Mouse (Mus musculus) CH12F3 (cell line): ENCODE data around the gene Cmas.

Source experiments
- in situ Hi-C: fragments of 300-500 bp; cut with MboI; formaldehyde crosslinking; loops from 2 replicates; pipeline ENCODE4 v1.14.3; 2020; ENCODE audit warnings: low sequenced_read_pairs

Gene Cmas

GRCm38 (mm10) chr6:142756507-142757333 lies at the start of gene Cmas:
TSS of gene Cmas (plus strand) at chr6:142756686.
- in situ Hi-C loops = no loop called here

DNA sequence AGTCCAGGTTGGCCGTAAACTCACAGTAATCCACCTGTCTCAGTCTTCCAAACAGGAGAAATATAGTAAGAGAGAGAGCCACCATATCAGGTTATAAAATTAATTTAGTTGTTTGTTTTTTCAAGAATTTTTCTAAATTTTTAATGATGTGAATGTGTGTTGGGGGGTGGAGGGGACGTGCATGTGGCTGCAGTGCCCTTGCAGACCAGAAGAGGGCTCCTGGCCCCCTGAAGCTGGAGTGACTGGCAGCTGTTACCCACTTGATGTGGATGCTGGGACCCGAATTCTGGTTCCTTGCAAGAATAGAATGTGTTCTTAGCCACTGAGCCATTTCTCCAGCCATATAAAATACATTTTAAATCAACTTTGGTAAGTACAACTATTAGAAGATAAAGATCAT lies 49.8 kb upstream of the Cmas start:
- in situ Hi-C loops = no loop called here

- in situ Hi-C loops = no loop called here
These were observed 48.1 kb upstream of the Cmas start for GRCm38 (mm10) chr6:142708369-142708768.

- in situ Hi-C loops = no loop called here
These were observed 45.8 kb upstream of the Cmas start for GRCm38 (mm10) chr6:142710690-142711089.

GRCm38 (mm10) chr6:142711106-142711505 lies 45.4 kb upstream of the Cmas start:
- in situ Hi-C loops = no loop called here

DNA sequence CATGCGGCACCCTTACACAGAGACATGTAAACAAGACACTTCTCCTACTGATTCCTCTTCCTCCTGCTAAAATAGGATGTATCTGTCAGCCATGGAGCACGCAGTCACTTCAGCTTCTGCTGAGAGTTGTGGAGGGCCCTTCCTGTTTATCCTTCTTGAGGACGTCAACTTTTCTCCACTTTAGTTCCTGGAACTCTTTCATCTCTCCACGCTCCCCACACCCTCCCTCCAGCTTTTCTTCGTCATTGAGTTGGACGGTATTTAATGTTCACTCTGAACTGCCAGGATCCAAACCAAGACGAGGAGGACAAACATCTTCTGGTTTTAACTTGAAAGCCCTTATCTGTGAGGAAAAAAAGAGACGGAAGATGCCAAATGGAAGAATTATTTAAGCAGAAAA lies 41.5 kb upstream of the Cmas start:
- in situ Hi-C loops = no loop called here

DNA sequence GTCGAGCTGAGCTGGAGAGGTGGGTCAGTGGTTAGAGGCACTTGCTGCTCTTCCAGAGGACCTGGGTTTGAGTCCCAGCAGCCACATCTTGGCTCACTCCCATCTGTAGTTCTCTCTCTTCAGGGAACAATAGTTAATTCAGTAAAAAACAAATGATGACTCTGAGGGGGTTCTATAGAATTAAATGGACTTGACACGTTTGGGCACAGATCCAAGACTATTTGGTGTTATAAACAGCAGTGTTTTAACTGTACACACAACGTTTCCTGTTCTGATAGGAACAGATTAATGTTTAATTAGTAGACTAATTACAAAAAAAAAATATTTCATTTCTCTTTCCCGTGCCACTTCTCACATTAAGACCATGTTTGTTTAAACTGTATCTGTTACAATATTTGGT lies 39.3 kb upstream of the Cmas start:
- in situ Hi-C loops = no loop called here

GRCm38 (mm10) chr6:142718167-142718566 lies 38.3 kb upstream of the Cmas start:
- in situ Hi-C loops = no loop called here

DNA sequence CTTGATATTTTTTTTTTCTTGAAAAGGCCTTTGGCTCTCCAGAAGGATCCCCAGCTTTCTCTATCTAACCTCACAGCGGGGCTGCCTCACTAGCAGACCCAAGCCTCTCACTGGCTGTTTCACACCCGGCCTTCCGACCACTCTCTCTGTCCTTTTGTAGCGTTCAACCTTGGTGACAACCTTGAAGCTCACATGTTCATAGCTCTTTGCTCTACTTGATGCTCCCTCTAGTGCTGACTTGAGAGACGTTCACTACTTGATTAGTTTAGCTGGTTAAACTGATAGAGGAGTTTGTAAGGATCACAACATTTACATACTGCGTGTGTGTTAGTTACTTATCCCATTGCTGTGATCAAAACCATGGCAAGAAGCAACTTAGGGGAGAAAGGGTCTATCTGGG lies 35.8 kb upstream of the Cmas start:
- in situ Hi-C loops = no loop called here

DNA sequence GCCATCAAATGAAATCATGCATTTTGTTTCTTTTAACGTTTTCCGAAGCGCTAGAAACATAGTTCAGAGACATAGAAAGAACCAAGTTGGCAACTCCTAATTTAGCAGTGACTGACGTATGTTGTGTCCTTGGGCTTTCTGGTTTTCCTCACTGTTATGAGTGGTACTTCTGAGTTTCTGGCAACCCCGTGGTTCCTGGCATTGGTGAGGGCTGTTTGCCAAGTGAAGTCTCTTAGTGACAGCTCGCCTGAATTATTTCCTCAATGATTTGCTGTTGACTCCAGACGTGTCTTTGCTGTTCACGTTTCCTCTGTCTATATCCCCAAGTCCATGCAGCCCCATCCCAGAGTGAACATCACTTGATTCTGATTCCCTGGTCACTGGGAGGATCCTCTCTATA lies 34.8 kb upstream of the Cmas start:
- in situ Hi-C loops = no loop called here

GRCm38 (mm10) chr6:142726032-142726431 lies 30.5 kb upstream of the Cmas start:
- in situ Hi-C loops = no loop called here

- in situ Hi-C loops = no loop called here
These were observed 23.8 kb upstream of the Cmas start for GRCm38 (mm10) chr6:142732567-142733290.

- in situ Hi-C loops = loop anchor here (5.0 kb wide), 1 partner anchor 213 kb away; no protein-coding TSS in a partner anchor
These were observed 21.0 kb upstream of the Cmas start for GRCm38 (mm10) chr6:142735302-142736005.

- in situ Hi-C loops = loop anchor here (5.0 kb wide), 1 partner anchor 216 kb away; no protein-coding TSS in a partner anchor
These were observed 18.3 kb upstream of the Cmas start for GRCm38 (mm10) chr6:142738225-142738624.

DNA sequence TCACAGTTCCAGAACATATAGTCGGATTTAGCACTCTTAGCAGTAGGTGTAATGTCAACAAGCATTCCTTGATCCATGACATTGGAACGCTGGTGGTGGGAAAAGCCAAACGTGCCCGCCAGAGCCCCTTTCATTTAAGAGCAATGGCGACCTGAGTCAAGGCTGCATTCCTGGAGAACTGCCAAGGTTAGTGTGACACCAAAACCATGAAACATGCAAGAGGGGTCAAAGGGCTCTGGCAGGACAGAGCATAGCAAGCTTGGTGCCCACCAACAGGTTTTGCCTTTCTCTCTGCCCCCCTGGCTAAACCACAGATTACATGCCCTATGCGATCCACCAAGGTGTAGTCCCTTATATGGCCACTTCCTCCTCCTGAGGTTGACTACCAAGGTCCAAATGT lies 17.8 kb upstream of the Cmas start:
- in situ Hi-C loops = loop anchor here (5.0 kb wide), 1 partner anchor 216 kb away; no protein-coding TSS in a partner anchor

GRCm38 (mm10) chr6:142741763-142742162 lies 14.7 kb upstream of the Cmas start:
- in situ Hi-C loops = no loop called here

DNA sequence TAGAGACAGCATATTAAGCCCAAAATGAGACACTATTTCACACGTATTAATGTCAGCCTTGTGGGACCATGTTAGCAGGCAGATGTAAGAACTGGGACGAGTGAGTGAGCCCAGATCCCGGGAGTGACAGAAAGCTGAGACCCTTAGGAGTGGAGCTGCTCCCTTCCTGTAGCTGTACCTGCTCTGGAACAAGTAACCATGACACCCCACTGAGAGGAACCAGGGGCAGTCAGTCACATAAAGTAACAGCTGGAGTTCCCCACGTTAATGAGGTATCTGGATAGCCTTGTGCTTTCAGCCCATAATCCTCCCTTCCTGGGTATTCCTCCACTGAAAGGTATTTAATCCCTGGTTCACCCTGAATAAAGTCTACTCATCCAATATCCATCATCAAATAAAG lies 13.3 kb upstream of the Cmas start:
- in situ Hi-C loops = no loop called here

DNA sequence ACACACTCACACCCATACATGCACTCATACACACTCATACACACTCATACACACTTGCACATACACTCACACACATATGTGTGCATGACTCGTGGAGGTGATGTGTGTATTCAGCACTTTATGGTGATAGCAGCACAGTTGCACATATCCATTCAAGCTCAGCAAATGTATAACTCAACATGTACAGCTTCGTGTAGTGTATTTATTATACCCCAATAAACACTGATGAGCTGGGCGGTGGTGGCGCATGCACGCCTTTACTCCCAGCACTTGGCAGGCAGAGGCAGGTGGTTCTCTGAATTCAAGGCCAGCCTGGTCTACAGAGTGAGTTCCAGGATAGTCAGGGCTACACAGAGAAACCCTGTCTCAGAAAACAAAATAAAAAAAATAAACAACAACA lies 11.0 kb upstream of the Cmas start:
- in situ Hi-C loops = no loop called here

- in situ Hi-C loops = no loop called here
These were observed 9.7 kb upstream of the Cmas start for GRCm38 (mm10) chr6:142746765-142747164.

DNA sequence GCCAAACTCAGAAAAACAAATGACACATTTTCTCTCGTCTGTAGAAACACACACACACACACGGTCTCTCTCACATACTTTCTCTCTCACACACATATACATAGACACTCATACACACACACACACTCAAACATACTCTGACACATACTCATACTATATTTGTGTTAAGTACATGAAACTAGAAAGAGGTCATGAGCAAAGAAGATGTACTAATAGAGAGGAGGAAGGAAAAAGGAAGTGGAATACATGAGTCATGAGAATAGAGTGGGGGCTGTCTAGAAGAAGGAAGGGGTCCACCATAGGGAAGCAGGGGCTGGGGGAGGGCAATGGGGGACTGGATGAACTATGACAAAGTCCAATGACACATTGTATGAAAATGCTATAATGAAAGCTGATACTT lies 9.3 kb upstream of the Cmas start:
- in situ Hi-C loops = no loop called here

- in situ Hi-C loops = no loop called here
These were observed 8.3 kb upstream of the Cmas start for GRCm38 (mm10) chr6:142748057-142748708.
